Mouse (Mus musculus) hindbrain, embryonic 13.5 days (tissue): ENCODE measurements at regions not wholly inside any gene's neighbourhood (a gene's known extent, or its start where the extent isn't known, plus 50 kb on each side); places are given as distances from the start of the nearest gene placed in this dataset.

Experiments
- ATAC-seq: fragments of 200-750 bp; cut with Nextera tagmentation; 2 replicates; pipeline ENCODE4 v1.8.0; 2017; ENCODE audit warnings: moderate TSS enrichment; ENCODE audit not compliant: low FRiP score
- H3K27ac ChIP-seq: fragments of 300-500 bp; sonication (generic); 2 replicates; pipeline ENCODE4 v1.5.1; 2015; ENCODE audit warnings: inconsistent platforms, mild to moderate bottlenecking, moderate library complexity
- H3K27me3 ChIP-seq: fragments of 300-500 bp; sonication (generic); 2 replicates; pipeline ENCODE4 v1.6.1; 2015; ENCODE audit warnings: mild to moderate bottlenecking, inconsistent platforms
- H3K36me3 ChIP-seq: fragments of 300-500 bp; sonication (generic); 2 replicates; pipeline ENCODE4 v1.6.1; 2015; ENCODE audit warnings: mild to moderate bottlenecking, inconsistent platforms
- H3K4me1 ChIP-seq: fragments of 300-500 bp; sonication (generic); replicated peaks from 2 replicates; pipeline ENCODE4 v1.6.1; 2015; ENCODE audit warnings: inconsistent platforms
- H3K4me2 ChIP-seq: fragments of 300-500 bp; sonication (generic); 2 replicates; pipeline ENCODE4 v1.6.1; 2015; ENCODE audit warnings: inconsistent platforms, mild to moderate bottlenecking, moderate library complexity
- H3K4me3 ChIP-seq: fragments of 300-500 bp; sonication (generic); 2 replicates; pipeline ENCODE4 v1.5.1; 2015; ENCODE audit warnings: mild to moderate bottlenecking, inconsistent platforms
- H3K9ac ChIP-seq: fragments of 300-500 bp; sonication (generic); 2 replicates; pipeline ENCODE4 v1.6.1; 2015; ENCODE audit warnings: mild to moderate bottlenecking, inconsistent platforms
- H3K9me3 ChIP-seq: fragments of 300-500 bp; sonication (generic); 2 replicates; pipeline ENCODE4 v1.6.1; 2016; ENCODE audit warnings: inconsistent platforms
- WGBS: fragments of 180-500 bp; shearing (Covaris S2); methylation state at CpG from one replicate; pipeline ENCODE4 v1.1.7; 2015; 5-methylcytosine and 5-hydroxymethylcytosine counted together

GRCm38 (mm10) chrX:158709811-158710210 lies 500.3 kb upstream of the Rps6ka3 start:
- H3K27me3 ChIP-seq, result no peaks in the 10 kb centered on the region
- no peaks in the 10 kb centered on the region for H3K36me3 ChIP-seq
- no peaks in the 10 kb centered on the region for H3K9me3 ChIP-seq
- H3K27ac ChIP-seq, result no peak overlapping the region
- WGBS, result 74% methylated on average over 3 of the region's 3 CpGs
- ATAC-seq, result no peak
- H3K4me1 ChIP-seq, result no peaks in the 10 kb centered on the region
- no peak overlapping the region for H3K4me2 ChIP-seq
- H3K9ac ChIP-seq, result no peak overlapping the region
- H3K4me3 ChIP-seq, result no peak overlapping the region

GRCm38 (mm10) chrX:158744738-158745137 lies 465.4 kb upstream of the Rps6ka3 start:
- H3K4me3 ChIP-seq, result no peak overlapping the region
- no peak for ATAC-seq
- H3K27me3 ChIP-seq, result no peaks in the 10 kb centered on the region
- H3K4me1 ChIP-seq, result no peaks in the 10 kb centered on the region
- no peaks in the 10 kb centered on the region for H3K9me3 ChIP-seq
- no peak overlapping the region for H3K4me2 ChIP-seq
- H3K36me3 ChIP-seq, result no peaks in the 10 kb centered on the region
- no peak overlapping the region for H3K27ac ChIP-seq
- 60% methylated on average over 3 of the region's 3 CpGs for WGBS
- no peak overlapping the region for H3K9ac ChIP-seq

- no peak overlapping the region for H3K4me3 ChIP-seq
- no peaks in the 10 kb centered on the region for H3K36me3 ChIP-seq
- ATAC-seq, result no peak; the same call in 1 of the 2 replicates
- H3K4me2 ChIP-seq, result no peak overlapping the region
- H3K9me3 ChIP-seq, result no peaks in the 10 kb centered on the region
- no peaks in the 10 kb centered on the region for H3K27me3 ChIP-seq
- no peak overlapping the region for H3K27ac ChIP-seq
- WGBS, result 63% methylated on average over 3 of the region's 3 CpGs
- H3K4me1 ChIP-seq, result no peaks in the 10 kb centered on the region
- no peak overlapping the region for H3K9ac ChIP-seq
Measured at GRCm38 (mm10) chrX:158745766-158746541, 464.2 kb upstream of the Rps6ka3 start.
